Mouse (Mus musculus) urinary bladder, adult 18-20 months (tissue): ENCODE measurements at regions not wholly inside any gene's neighbourhood (a gene's known extent, or its start where the extent isn't known, plus 50 kb on each side); places are given as distances from the start of the nearest gene placed in this dataset.

ENCODE experiments used
- DNase-seq, 2 experiments: peaks; one replicate each; pipeline ENCODE4 v3.0.0; 2022; ENCODE audit warnings: low spot score in 2 of 2, mixed read lengths in 2 of 2

DNA sequence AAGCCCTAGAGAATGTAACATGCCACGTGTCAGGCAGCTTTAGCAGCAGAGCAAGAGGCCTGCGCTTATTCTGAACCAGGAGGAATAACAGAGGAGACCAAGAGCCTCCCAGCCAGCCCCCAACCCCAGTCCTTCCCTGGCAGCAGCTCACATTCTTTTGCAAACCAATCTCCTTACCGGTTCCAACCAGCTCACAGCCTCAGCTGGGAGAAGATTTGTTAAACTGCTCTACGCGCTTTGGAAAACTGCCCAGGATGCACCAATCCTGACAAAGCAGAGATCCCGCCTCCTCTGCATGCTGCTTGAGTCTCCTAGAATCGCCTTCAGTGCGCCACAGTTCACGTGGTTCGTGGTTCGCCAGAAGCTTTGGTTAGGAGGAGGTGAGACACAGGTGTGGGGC, 51.8 kb downstream of the Gm9376 start:
- no peak for DNase-seq

DNA sequence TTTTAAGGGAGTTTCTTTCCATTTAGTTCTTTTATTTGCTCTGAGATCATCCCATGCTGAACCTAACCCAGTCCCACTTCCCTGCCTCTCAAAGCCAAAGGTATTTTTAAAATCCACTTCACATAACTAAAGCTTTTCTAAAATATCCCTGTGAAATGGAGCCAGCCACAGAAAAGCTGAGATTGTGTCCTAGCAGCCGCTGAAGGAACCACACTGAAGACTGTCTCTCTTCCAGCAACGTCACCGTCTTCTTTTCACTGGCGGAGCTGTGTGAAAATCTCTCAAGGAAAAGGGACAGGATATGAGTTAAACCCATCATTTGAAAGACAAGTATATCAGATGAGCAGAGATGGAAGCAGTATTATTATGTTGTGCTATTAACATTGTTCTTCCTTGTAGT, 53.3 kb downstream of the Gm9376 start:
- DNase-seq, result no peak

- no peak for DNase-seq
Measured at GRCm38 (mm10) chr14:118321083-118321482, 54.3 kb downstream of the Gm9376 start.

DNA sequence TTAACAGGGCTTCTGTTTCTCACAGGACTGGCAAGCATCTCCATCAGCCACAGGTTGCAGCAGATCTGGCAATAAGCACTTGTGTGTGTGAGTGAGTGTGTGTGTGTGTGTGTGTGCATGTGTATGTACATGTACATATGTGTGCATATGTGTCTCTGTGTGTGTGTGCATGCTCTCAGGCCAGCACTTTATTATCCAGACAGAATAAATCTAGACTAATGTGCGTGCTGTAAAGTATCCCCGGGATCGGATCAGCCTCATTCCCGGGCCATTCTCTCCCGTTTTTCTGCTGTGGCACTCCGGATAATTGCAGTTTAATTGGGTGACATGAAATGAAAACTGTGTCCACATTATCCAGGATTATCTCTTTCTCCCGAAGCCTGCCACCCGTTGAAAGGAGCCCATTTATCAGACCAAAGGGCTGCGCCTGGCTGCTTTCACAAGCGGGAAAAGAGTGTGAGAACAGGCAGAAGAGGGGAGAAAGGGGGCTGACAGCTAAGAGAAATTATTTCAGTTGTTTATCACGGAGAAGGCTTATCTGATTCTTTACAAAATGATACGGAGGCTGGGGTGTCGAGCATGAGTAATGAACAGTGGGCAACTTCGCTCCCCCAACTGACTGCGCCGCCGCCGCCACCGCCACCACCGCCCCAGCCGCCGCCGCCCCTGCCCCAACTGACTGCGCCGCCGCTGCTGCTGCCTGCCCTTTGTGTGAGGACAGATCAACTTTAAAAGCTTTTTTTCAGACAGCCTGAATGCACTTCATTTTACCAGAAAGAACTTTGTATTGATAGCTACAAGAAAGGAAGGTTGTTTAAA, 55.5 kb downstream of the Gm9376 start:
- DNase-seq, result no peak

DNA sequence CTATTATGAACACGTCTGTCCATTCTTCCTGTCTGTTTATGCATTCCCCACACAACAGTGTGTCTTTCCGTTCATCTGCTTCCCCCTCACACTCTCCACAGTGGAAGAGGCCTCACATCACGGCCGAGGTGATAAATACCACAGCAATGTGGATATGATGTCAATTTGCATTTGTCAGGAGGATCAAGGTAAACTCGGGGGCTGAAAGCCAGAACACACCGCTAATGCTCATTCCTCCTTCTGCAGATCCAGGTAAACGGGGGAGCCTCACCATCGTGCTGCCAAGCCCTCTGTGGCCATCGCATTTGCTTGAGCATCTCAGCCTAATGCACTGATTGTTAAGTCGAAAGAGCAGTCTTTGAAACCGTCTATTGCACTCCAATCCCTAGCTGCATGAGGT, 56.1 kb downstream of the Gm9376 start:
- DNase-seq, result no peak

- no peak for DNase-seq
Measured at GRCm38 (mm10) chr14:118338071-118338470, 71.3 kb downstream of the Gm9376 start.

DNA sequence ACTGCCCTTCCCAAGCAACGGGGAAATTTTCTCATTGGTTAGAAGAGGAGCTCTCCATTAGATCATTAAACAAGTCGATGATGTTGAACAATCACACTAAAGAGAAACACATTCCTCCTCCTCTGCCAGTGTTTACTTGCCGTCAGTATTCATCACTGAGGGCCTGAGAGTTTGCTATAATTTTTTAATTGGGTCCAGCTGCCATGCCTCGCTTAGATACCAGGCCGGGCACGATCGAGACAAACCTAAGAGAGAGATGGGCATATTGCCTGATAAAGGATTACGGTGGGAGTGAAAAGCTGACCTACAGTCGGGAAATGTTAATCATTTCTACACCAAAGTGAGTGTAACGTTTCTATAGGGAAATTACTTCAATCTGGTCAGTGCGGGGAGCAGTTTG, 96.2 kb downstream of the Gm9376 start:
- no peak for DNase-seq

DNA sequence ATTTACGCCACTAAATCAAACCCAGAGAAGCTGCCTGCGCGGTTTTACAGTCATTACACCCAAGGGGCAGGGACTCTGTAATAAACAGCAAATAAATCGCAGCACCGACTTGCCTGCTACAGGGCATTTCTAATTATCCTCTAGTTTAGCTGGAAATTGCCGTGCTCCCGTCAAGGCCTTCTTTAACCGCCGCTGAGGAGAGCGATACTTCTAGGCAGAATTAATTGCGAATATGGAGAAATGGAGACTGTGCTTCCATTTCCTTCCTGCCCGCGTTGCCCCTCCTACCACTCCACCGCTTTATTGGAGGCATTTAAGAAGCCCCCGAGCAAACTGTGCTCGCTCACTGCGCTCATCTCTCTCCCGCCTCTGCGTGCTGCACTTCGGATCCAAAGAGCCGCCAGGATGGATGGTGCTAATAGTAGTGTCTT, 96.6 kb downstream of the Gm9376 start:
- DNase-seq, result no peak

DNA sequence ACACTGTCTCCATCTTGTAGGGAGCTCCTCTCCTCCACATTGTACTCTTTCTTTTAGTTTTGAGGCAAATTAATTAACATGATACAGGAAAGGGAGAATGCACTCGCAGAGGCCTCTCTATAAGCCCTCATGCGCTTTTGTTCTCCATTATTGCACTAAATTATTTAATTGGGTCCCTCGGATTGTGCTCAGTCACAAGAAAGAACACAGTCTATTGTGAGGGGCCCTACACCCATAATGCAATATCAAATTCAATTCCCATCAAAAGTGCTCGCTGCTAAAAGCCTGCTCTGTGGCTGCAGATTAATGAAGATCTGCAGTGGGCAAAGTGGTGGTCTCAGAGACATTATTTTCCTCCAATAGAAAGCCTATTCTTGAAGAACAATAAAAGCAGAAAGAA, 99.8 kb downstream of the Gm9376 start:
- DNase-seq, result no peak

GRCm38 (mm10) chr14:118368619-118369431, 102.1 kb downstream of the Gm9376 start:
- no peak for DNase-seq

GRCm38 (mm10) chr14:118371336-118371735, 104.6 kb downstream of the Gm9376 start:
- DNase-seq, result no peak

DNA sequence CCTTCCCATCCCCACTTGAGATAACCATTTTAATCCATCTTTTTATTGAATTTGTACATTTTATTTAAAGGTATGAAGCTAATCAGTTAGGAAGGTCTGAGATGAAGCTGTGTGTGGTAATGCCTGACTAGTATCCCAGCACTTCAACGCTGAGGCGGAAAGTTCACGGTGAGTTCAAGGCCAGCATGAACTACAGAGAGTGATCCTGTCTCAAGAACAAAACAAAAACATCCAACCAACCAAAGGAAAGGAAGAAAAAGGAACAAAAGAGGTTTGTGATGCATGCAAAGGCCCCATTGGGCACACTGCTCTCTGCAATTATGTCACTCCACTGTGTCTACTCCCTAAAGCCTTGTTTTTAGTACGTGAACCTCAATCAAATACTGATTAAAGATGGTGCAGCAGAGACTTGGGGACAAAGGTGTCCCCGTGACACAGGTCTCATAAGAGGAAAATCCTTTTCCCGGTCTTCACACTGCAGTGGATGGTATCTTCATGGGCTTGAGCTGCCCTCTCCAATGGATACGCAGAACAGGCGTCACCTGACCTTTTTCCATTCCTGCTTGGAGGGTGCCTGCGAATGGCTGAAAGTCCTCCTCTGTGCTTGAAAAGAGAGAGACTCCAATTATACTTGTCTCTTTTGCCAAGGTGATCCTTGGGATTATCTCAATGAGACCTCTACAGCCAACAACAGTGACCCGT, 108.2 kb downstream of the Gm9376 start:
- no peak for DNase-seq

- no peak for DNase-seq
Measured at GRCm38 (mm10) chr14:118375641-118376040, 108.9 kb downstream of the Gm9376 start.

DNA sequence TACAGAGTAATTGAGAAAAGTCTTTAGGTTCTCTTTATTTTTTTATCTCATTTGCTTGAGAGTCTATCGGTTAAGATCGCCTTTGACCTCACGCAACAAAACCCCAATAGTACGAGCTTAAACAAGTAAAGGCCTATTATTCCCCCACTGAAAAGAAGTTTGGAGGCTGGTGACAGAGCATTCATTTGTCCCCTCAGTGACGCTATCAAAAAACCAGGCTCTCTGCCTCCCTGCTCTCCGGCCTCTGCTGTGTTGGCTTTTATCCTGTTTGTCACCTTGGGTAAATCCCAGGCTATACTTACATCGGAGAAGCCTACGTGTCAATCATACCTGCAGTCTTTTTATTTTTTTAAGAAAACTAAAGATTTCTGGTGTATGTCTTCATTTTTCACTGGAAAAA, 112.9 kb downstream of the Gm9376 start:
- DNase-seq, result no peak

GRCm38 (mm10) chr14:118385529-118385932, 118.8 kb downstream of the Gm9376 start:
- DNase-seq, result peak in 1 of 2 experiments; percentile 3

DNA sequence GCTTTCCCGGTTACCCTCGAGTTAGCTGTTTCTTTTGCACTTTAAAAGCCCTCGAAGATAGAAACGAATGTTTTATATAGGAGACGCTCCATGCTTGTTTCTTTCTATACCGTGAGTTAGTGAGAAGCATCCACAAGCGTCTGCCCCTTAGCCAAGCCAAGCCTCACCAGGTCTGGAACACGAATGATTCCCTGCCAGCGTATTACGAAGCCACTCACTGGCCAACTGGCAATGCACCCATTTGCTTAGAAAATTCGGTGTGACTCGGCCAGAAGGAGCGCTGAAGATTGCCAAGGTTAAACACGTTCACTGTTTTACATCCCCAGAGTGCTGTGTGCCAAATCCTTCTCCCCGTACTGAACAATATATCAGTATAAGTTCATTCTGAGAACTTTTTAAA, 121.3 kb downstream of the Gm9376 start:
- DNase-seq, result no peak

DNA sequence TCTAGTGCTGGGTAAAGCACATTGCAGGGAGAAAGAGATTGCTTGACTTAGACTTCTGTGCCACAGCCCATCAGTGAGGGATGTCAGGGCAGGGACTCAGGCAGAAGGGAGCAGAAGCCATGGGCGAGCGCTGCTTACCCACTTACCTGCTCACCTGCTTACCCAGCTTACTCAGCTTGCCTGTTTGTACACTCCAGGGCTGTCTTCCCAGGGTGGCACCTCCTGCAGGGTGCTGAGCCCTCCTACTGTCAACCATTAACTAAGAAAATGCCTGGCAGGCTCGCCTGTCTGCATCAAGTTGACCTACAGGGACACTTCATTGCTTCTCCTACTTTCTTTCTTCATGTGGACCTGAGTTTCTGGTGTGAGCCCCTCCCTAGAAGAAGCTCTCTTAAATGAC, 124.0 kb downstream of the Gm9376 start:
- DNase-seq, result no peak

- no peak for DNase-seq
Measured at GRCm38 (mm10) chr14:118391561-118391960, 124.8 kb downstream of the Gm9376 start.

DNA sequence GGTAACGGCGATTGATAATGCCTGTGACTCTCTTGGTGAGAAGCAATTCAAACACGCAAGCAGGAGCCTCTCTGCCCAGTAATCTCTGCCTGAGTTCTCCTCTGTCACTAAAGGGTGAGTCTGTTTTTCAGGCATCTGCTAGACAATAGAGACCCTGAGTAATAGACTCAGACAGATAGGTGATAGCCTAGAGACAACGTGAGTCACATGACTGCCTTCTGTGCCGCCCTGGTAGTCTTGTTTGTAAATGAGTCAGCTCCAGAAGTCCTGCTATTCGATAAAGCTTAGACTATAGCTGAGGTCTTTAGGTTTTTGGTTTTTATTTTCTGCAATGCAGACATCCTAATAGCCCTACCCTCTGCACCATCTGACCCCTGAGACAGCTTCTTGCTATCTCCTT, 126.9 kb downstream of the Gm9376 start:
- DNase-seq, result no peak

DNA sequence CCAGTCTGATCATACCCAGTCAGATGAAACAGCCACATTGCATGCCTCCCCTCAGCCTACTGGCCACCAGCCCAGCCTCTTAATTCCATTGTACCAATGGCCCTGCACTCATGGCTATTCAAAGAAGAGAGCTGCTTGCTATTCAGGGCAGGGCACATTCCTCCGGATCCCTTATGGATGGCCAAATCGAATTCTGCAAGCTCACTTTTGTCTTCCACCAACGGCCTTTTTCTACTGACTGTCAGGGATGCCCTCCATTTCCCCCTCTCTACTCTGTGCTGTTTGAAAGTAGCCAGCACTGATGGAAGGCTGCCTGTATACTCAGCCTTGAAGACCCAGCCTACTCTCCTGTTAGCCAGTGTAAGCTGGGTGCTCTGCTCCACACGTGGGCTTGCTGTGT, 147.5 kb downstream of the Gm9376 start:
- no peak for DNase-seq

GRCm38 (mm10) chr14:118416163-118416562, 149.4 kb downstream of the Gm9376 start:
- DNase-seq, result no peak

GRCm38 (mm10) chr14:118419442-118420193, 152.9 kb downstream of the Gm9376 start:
- no peak for DNase-seq
